Mouse (Mus musculus): ENCODE data around the gene Clcnkb.

DNA sequence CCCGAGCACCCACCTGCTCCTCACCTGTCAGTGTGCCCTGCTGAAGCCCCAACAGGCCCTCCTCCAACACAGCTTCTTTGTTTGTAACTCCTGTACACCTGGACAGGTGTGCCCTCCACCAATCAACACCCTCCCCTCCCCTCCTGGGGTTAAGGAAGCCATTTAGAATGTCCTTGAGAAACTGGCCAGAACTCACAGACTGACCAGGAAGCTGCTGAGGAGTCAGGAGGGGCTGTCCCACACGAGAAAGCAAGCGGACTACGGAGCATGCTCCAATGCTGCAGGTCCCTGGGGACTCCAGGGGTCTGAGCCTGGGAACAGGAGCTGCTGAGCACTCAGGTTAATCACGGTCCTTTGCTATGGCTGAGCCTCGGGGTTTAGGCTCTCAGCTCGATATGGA is at the start of gene Clcnkb:
- no peak for TF ChIP-seq IRF4 (IDR thresholded peaks at IDR 0.05; ENCODE audit: low read depth, low read length)
- no peak for TF ChIP-seq RCOR1 (conservative IDR thresholded peaks at IDR 0.05; ENCODE audit: low read depth, low read length)
- 0 out of 2 replicates have a peak, but pooled peaks have one; percentile 17 for TF ChIP-seq NRF1 (IDR thresholded peaks at IDR 0.05; ENCODE audit: low read depth, low read length)
- no peak for TF ChIP-seq E2F4 (IDR thresholded peaks at IDR 0.05; ENCODE audit: insufficient replicate concordance, low read depth, low read length)
- no peak for TF ChIP-seq SIN3A (IDR thresholded peaks at IDR 0.05; ENCODE audit: low read length)
- no peak for TF ChIP-seq CTCF (conservative IDR thresholded peaks at IDR 0.05 in 1 of 2, IDR thresholded peaks at IDR 0.05 in 1 of 2; ENCODE audit: low read depth in 2 of 2, low read length in 2 of 2)
- TF ChIP-seq EP300 (IDR thresholded peaks at IDR 0.05; ENCODE audit: low read length): no peak
- no peak for TF ChIP-seq ZC3H11A (IDR thresholded peaks at IDR 0.05; ENCODE audit: low read depth, low read length)
- no peak for TF ChIP-seq ZKSCAN1 (IDR thresholded peaks at IDR 0.05; ENCODE audit: borderline replicate concordance, low read depth, low read length)
- TF ChIP-seq POLR2AphosphoS2 (IDR thresholded peaks at IDR 0.05; ENCODE audit: low read depth, low read length): no peak
- TF ChIP-seq POLR2A (IDR thresholded peaks at IDR 0.05; ENCODE audit: low read depth, low read length): no peak
- no peak for TF ChIP-seq CHD2 (IDR thresholded peaks at IDR 0.05; ENCODE audit: low read length)

Measured in CH12.LX (cell line).